Mouse (Mus musculus): Measurements from ENCODE around the gene Enthd1. TPM values are rescaled to one million over a fixed set of nuclear protein-coding genes. Genes with fewer than 3 reads are reported as not detected.

Enthd1 gene
- polyA plus RNA-seq, 1 experiment, result not detected

- no peaks in the 10 kb centered on the region for H3K36me3 ChIP-seq (replicated peaks; ENCODE audit: low read length)
- H3K4me3 ChIP-seq (replicated peaks), result no peak overlapping the region
- no peaks in the 10 kb centered on the region for H3K9me3 ChIP-seq
- H3K4me1 ChIP-seq, result no peaks in the 10 kb centered on the region
- peaks cover 42% of the 10 kb centered on the region for H3K27me3 ChIP-seq (replicated peaks)
- TF ChIP-seq GATA1 (IDR thresholded peaks at IDR 0.05; ENCODE audit: borderline replicate concordance, low read length) (no peak), FLI1 (IDR thresholded peaks at IDR 0.05; ENCODE audit: low read length) (no peak)
Measured at GRCm38 (mm10) chr15:80474429-80475002, 90.4 kb downstream of the Enthd1 start.

DNA sequence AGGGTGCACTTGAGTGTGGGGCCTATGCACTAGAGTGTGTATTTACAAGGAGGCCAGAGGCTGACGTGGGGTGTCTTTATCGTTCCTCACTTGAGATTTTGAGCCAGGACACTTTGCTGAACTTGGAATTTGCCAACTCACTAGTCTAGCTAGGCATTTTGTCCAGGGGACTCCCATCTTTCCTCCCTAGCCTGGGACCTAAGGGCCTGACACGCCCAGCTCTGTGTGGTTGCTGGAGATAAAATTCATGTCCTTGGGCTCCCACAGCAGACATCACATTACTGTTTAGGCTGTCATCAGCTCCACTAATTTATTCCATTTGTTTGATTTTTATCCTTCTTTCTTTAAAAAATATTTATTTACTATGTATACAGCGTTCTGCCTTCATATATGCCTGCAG is 97.1 kb downstream of the Enthd1 start:
- TF ChIP-seq FLI1 (IDR thresholded peaks at IDR 0.05; ENCODE audit: low read length), result no peak
- no peak for TF ChIP-seq GATA1 (IDR thresholded peaks at IDR 0.05; ENCODE audit: borderline replicate concordance, low read length)
- Histone ChIP-seq H3K9me3 (no peaks in the 10 kb centered on the region), H3K27me3 (replicated peaks) (peaks cover 38% of the 10 kb centered on the region), H3K36me3 (replicated peaks; ENCODE audit: low read length) (no peaks in the 10 kb centered on the region), H3K4me3 (replicated peaks) (no peak overlapping the region), H3K4me1 (no peaks in the 10 kb centered on the region)

DNA sequence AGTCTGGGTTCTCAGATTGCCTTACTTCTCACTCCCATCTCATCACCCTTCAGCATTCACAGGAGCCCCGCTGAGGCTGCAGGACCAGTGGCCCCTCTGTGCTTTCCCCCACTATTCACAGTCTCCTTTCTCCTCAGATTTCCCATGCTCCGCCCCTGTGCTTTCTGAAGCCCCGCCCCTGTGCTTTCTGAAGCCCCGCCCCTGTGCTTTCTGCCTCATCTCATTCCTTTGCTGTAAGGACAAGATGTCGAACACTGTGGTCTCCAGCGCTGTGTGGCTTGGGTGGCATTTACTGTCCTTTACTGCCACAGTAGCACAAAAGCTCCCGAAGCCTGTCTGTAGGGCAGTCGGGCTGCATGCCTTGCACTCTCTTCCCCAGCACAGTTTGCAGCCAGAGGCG is 102.8 kb downstream of the Enthd1 start:
- H3K4me3 ChIP-seq (replicated peaks), result peak overlapping the region; percentile 57
- no peaks in the 10 kb centered on the region for H3K9me3 ChIP-seq
- H3K36me3 ChIP-seq (replicated peaks; ENCODE audit: low read length), result no peaks in the 10 kb centered on the region
- TF ChIP-seq FLI1 (IDR thresholded peaks at IDR 0.05; ENCODE audit: low read length), result no peak
- no peak for TF ChIP-seq GATA1 (IDR thresholded peaks at IDR 0.05; ENCODE audit: borderline replicate concordance, low read length)
- peaks cover 62% of the 10 kb centered on the region for H3K27me3 ChIP-seq (replicated peaks)
- H3K4me1 ChIP-seq, result peaks cover 22% of the 10 kb centered on the region; the same call in 1 of the 2 replicates

GRCm38 (mm10) chr15:80461446-80461845 is 103.5 kb downstream of the Enthd1 start:
- Histone ChIP-seq H3K4me3 (replicated peaks) (no peak overlapping the region), H3K4me1 (peaks cover 22% of the 10 kb centered on the region; the same call in 1 of the 2 replicates), H3K27me3 (replicated peaks) (peaks cover 68% of the 10 kb centered on the region), H3K9me3 (no peaks in the 10 kb centered on the region), H3K36me3 (replicated peaks; ENCODE audit: low read length) (no peaks in the 10 kb centered on the region)
- TF ChIP-seq FLI1 (IDR thresholded peaks at IDR 0.05; ENCODE audit: low read length), result no peak
- no peak for TF ChIP-seq GATA1 (IDR thresholded peaks at IDR 0.05; ENCODE audit: borderline replicate concordance, low read length)

GRCm38 (mm10) chr15:80460011-80460410 is 104.9 kb downstream of the Enthd1 start:
- Histone ChIP-seq H3K36me3 (replicated peaks; ENCODE audit: low read length) (no peaks in the 10 kb centered on the region), H3K27me3 (replicated peaks) (peaks cover 70% of the 10 kb centered on the region), H3K9me3 (no peaks in the 10 kb centered on the region), H3K4me3 (replicated peaks) (no peak overlapping the region), H3K4me1 (peaks cover 22% of the 10 kb centered on the region; the same call in 1 of the 2 replicates)
- TF ChIP-seq GATA1 (IDR thresholded peaks at IDR 0.05; ENCODE audit: borderline replicate concordance, low read length) (no peak), FLI1 (IDR thresholded peaks at IDR 0.05; ENCODE audit: low read length) (no peak)

DNA sequence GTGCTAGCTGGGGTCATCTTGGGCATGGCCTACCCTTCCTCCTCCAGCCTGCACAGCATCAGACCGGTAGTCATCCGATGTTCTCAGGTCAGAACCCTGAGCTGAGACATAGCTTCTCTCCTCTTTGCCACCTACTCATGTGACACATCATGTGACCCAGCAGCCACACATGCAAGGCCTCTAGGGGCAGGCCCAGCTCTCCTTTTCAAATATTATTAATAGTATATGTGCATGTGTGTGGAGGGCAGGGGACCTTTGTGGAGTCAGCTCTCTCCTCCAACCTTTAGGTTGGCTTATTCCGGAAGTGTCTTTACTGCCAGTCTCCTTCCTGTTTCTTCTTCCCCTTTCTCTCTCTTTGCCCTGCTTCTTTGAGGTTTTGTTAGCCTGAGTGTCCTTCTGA is 107.0 kb downstream of the Enthd1 start:
- Histone ChIP-seq H3K4me3 (replicated peaks) (peak overlapping the region; percentile 21), H3K4me1 (peaks cover 22% of the 10 kb centered on the region; the same call in 1 of the 2 replicates), H3K9me3 (no peaks in the 10 kb centered on the region), H3K27me3 (replicated peaks) (peaks cover 55% of the 10 kb centered on the region), H3K36me3 (replicated peaks; ENCODE audit: low read length) (no peaks in the 10 kb centered on the region)
- TF ChIP-seq FLI1 (IDR thresholded peaks at IDR 0.05; ENCODE audit: low read length), result no peak
- TF ChIP-seq GATA1 (IDR thresholded peaks at IDR 0.05; ENCODE audit: borderline replicate concordance, low read length), result no peak

DNA sequence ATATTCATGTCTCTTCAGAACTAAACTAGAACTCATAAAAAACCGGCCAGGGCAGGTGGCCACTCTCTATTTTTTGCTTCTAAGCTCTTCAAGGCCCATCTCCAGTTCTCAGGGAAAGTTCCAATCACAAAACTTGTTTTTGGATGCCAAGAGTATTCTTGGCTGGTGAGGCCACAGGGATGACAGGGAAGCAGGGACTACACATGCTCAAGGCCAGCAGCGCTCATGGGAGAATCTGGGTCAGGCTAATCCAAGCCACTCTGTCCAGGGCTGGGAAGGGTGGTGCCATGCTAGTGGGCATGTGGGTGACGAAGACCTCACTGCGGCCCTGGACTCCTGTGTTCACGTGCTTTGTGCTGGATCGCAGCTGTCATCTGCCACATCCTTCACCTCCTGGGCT is 110.5 kb downstream of the Enthd1 start:
- TF ChIP-seq FLI1 (IDR thresholded peaks at IDR 0.05; ENCODE audit: low read length) (no peak), GATA1 (IDR thresholded peaks at IDR 0.05; ENCODE audit: borderline replicate concordance, low read length) (no peak)
- peaks cover 9% of the 10 kb centered on the region; the same call in 1 of the 2 replicates for H3K4me1 ChIP-seq
- H3K36me3 ChIP-seq (replicated peaks; ENCODE audit: low read length), result no peaks in the 10 kb centered on the region
- H3K27me3 ChIP-seq (replicated peaks), result peaks cover 37% of the 10 kb centered on the region
- no peak overlapping the region for H3K4me3 ChIP-seq (replicated peaks)
- H3K9me3 ChIP-seq, result peaks cover 9% of the 10 kb centered on the region

DNA sequence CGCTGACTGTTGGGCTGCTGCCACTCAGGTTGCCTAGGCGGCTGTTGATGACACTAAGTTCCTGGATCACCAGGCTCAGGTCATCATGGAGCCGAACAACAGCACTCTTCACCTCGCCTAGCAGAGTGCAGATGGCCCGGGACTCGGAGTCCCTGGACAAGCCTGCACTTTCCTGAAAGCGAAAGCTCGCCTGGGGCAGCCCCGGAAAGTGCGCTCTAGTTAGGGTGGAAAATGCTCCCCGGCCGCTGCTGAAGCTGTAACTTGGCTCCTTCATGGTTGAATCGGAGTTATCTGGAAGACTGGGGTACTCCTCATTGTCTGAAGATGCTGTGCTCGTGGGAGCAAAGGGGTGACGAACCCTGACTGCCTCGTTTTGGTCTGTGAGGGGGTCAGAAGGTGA is 112.5 kb downstream of the Enthd1 start:
- Histone ChIP-seq H3K4me3 (replicated peaks) (no peak overlapping the region), H3K4me1 (peaks cover 2% of the 10 kb centered on the region; the same call in 1 of the 2 replicates), H3K27me3 (replicated peaks) (peaks cover 40% of the 10 kb centered on the region), H3K36me3 (replicated peaks; ENCODE audit: low read length) (no peaks in the 10 kb centered on the region), H3K9me3 (peaks cover 11% of the 10 kb centered on the region)
- TF ChIP-seq FLI1 (IDR thresholded peaks at IDR 0.05; ENCODE audit: low read length) (no peak), GATA1 (IDR thresholded peaks at IDR 0.05; ENCODE audit: borderline replicate concordance, low read length) (no peak)

DNA sequence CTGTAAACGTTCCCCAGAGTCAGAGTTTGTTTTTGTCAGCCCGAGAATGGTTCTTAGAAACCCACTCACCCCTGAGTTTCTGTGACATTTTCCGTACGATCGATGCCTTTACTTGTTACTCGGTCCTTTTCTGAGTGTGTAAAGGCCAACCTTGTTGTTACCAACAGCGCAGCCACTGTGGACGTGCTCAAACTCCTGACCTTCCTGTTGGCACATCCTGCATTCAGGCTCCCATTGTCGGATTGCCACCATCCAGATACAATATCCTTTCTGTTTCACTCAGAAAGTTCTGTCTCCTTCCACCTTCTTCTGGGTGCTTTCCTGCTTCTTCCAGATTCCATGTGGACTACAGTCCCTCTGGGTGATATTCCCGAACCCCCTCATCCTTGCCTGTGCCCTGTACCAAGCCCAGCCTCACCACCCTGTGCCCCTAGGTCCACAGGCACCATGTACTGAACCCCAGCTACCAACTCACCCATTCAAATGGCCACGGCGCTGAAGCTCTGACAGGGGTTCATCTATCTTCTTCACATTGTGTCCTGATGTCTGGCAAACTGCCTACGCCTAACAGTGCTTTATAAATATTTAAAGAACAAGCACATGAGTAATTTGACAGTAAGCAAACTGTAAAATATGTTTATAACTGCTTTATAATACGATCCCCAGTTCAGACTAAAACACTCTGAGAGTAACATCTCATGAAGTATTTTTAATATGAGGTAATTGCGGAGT is 118.8 kb downstream of the Enthd1 start:
- Histone ChIP-seq H3K4me3 (replicated peaks) (no peak overlapping the region), H3K4me1 (no peaks in the 10 kb centered on the region), H3K9me3 (peaks cover 13% of the 10 kb centered on the region), H3K36me3 (replicated peaks; ENCODE audit: low read length) (no peaks in the 10 kb centered on the region), H3K27me3 (replicated peaks) (peaks cover 30% of the 10 kb centered on the region)
- no peak for TF ChIP-seq GATA1 (IDR thresholded peaks at IDR 0.05; ENCODE audit: borderline replicate concordance, low read length)
- no peak for TF ChIP-seq FLI1 (IDR thresholded peaks at IDR 0.05; ENCODE audit: low read length)

GRCm38 (mm10) chr15:80440195-80440594 is 124.8 kb downstream of the Enthd1 start:
- peaks cover 60% of the 10 kb centered on the region for H3K27me3 ChIP-seq (replicated peaks)
- no peak for TF ChIP-seq FLI1 (IDR thresholded peaks at IDR 0.05; ENCODE audit: low read length)
- no peak for TF ChIP-seq GATA1 (IDR thresholded peaks at IDR 0.05; ENCODE audit: borderline replicate concordance, low read length)
- H3K9me3 ChIP-seq, result no peaks in the 10 kb centered on the region
- H3K4me3 ChIP-seq (replicated peaks), result no peak overlapping the region
- no peaks in the 10 kb centered on the region for H3K36me3 ChIP-seq (replicated peaks; ENCODE audit: low read length)
- H3K4me1 ChIP-seq, result no peaks in the 10 kb centered on the region
